Mouse (Mus musculus): ENCODE measurements around the gene Tmem51. TPM values are rescaled to one million over a fixed set of nuclear protein-coding genes. Genes with fewer than 3 reads are reported as not detected.

Tmem51 gene
- polyA plus RNA-seq, 1 experiment from 2014 or later, result 6.6 TPM

DNA sequence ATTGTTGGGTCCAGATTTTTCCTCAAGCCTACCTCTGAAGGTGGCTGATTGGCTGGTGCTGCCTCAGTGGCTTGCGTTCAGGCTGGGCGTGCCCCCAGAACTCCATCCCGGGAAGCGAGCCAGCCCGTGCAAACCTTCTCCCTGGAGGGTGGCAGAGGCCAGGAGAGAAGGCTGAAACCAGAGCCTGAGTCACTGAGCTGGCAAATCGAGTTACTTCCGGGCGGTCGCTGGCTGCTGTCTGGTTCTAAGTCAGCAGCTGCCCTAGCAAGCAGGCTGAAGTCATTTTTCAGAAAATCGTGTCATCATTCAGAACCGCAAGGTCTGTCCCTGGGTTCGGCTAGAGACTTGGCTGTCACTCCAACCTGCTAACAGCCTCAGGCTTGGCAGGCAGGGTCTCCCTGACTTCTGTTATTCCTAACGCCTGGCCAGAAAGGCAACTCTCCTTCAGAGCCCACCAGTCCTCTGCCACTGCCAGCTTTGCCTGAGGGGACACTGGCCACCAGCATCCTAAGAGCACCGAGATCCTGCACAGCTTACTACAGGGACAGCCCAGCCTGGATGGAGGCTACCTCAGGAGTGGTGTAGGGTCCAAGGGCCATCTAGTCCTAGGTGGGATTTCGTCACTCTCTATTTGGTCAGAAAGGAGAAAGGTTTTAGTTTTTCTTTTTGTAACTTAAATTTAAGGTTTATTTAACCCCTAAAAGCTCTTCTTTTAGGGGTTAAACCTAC, 11.6 kb upstream of the Tmem51 start:
- no peaks in the 10 kb centered on the region for H3K27me3 ChIP-seq
- ATAC-seq (replicated peaks), result peak; percentile 55
- no peak overlapping the region for H3K9ac ChIP-seq (replicated peaks)
- no peaks in the 10 kb centered on the region for H3K9me3 ChIP-seq
- H3K4me3 ChIP-seq, result no peak overlapping the region
- no peak overlapping the region for H3K27ac ChIP-seq (replicated peaks)
- H3K4me2 ChIP-seq (replicated peaks), result no peak overlapping the region
- WGBS, result 31% methylated on average over 15 of the region's 15 CpGs
- H3K4me1 ChIP-seq, result peaks cover 7% of the 10 kb centered on the region; the same call in 1 of the 2 replicates
- no peaks in the 10 kb centered on the region for H3K36me3 ChIP-seq

DNA sequence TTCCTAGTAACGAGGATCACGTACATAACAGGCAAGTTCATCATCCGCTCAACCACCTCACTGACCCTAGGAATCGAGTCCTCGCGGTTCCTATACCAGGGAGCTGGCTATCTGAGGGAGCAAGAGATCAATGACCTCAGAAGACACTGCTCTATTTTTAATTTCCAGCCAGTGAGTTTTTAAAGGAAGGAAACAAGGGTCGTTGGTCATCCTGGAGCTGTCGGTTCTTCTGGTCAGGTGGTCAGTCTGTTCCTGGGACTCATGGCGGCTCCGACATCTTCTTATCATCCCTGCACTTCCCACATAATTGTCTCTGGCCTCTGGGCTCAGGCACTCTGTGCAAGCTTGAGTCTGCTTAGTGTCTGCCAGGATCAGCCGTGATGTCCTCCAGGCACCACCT, 10.3 kb upstream of the Tmem51 start:
- no peak overlapping the region for H3K4me3 ChIP-seq
- H3K4me2 ChIP-seq (replicated peaks), result no peak overlapping the region
- no peak overlapping the region for H3K9ac ChIP-seq (replicated peaks)
- WGBS, result 92% methylated on average over 11 of the region's 11 CpGs
- H3K27me3 ChIP-seq, result no peaks in the 10 kb centered on the region
- peaks cover 7% of the 10 kb centered on the region; the same call in 1 of the 2 replicates for H3K4me1 ChIP-seq
- no peaks in the 10 kb centered on the region for H3K36me3 ChIP-seq
- no peaks in the 10 kb centered on the region for H3K9me3 ChIP-seq
- no peak for ATAC-seq (replicated peaks)
- no peak overlapping the region for H3K27ac ChIP-seq (replicated peaks)

DNA sequence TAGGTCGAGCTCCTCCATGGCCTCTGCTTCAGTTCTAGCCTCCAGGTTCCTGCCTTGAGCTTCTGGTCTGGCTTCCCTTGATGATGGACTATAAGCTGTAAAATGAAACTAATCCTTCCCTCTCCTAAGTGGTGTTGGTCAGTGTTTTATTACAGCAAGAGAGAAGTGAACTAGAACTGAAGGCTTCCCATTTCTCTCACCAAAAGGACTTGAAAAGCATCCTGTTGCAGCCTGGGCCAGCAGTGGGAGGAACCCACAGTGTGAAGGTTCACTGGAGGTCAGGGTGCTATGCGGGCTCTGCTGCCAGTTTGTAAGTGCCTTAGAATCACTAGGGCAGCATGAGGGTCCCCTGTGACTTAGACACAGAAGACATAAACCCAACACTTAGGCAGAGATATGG, 7.0 kb upstream of the Tmem51 start:
- no peaks in the 10 kb centered on the region for H3K9me3 ChIP-seq
- H3K36me3 ChIP-seq, result no peaks in the 10 kb centered on the region
- H3K4me2 ChIP-seq (replicated peaks), result no peak overlapping the region
- H3K4me1 ChIP-seq, result peaks cover 2% of the 10 kb centered on the region; the same call in 1 of the 2 replicates
- H3K4me3 ChIP-seq, result no peak overlapping the region
- no peak overlapping the region for H3K27ac ChIP-seq (replicated peaks)
- ATAC-seq (replicated peaks), result no peak
- H3K9ac ChIP-seq (replicated peaks), result no peak overlapping the region
- 89% methylated on average over 2 of the region's 2 CpGs for WGBS
- H3K27me3 ChIP-seq, result 0 out of 2 replicates have a peak, but pooled peaks cover 6% of the 10 kb centered on the region

DNA sequence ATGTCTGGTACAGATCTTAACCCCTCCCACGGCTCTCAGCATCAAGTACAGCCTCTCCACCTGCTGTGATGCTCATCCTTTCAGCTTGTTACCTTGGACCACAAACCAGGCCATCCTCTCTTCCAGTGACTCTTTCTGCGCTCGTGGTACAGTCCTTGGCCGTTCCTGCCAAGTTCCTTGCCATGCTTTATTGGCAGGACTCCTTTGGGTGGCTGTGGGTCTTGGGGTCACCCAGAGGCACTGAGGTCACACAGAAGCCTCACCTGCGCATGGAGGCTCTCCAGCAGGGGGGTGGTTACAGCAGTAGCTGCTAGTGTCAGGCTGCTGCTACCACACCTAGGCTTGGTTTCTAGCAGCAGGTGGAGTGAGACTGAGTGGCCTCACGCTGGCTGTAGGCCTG, 5.9 kb upstream of the Tmem51 start:
- H3K4me1 ChIP-seq, result no peaks in the 10 kb centered on the region
- H3K4me3 ChIP-seq, result no peak overlapping the region
- no peak overlapping the region for H3K27ac ChIP-seq (replicated peaks)
- 68% methylated on average over 6 of the region's 6 CpGs for WGBS
- no peaks in the 10 kb centered on the region for H3K36me3 ChIP-seq
- ATAC-seq (replicated peaks), result no peak
- no peak overlapping the region for H3K9ac ChIP-seq (replicated peaks)
- peaks cover 13% of the 10 kb centered on the region; the same call in 1 of the 2 replicates for H3K27me3 ChIP-seq
- no peak overlapping the region for H3K4me2 ChIP-seq (replicated peaks)
- H3K9me3 ChIP-seq, result no peaks in the 10 kb centered on the region

DNA sequence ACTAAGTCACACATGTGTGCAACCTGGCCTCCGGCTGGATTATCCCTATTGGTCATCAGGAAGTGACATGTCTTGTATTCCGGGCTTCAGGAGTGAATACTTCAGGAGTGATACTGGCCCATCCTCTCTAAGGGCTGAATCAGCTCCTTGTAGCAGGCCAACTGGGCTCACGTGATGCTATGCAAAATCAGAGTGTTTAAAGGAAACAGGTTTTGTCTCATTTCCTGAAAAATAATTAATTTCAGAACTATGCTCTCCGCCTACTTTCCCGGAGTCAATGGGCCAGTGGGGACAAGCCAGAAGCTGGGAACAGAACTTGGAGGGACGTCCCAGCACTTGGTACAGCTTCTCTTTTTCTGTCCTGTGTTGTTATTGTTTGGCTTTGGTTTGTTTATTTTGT, 4.7 kb upstream of the Tmem51 start:
- no peak overlapping the region for H3K27ac ChIP-seq (replicated peaks)
- H3K9ac ChIP-seq (replicated peaks), result no peak overlapping the region
- ATAC-seq (replicated peaks), result no peak
- H3K36me3 ChIP-seq, result no peaks in the 10 kb centered on the region
- no peak overlapping the region for H3K4me3 ChIP-seq
- H3K4me1 ChIP-seq, result peaks cover 9% of the 10 kb centered on the region
- H3K27me3 ChIP-seq, result peaks cover 24% of the 10 kb centered on the region; the same call in 1 of the 2 replicates
- WGBS, result 77% methylated on average over 6 of the region's 6 CpGs
- H3K9me3 ChIP-seq, result no peaks in the 10 kb centered on the region
- no peak overlapping the region for H3K4me2 ChIP-seq (replicated peaks)

DNA sequence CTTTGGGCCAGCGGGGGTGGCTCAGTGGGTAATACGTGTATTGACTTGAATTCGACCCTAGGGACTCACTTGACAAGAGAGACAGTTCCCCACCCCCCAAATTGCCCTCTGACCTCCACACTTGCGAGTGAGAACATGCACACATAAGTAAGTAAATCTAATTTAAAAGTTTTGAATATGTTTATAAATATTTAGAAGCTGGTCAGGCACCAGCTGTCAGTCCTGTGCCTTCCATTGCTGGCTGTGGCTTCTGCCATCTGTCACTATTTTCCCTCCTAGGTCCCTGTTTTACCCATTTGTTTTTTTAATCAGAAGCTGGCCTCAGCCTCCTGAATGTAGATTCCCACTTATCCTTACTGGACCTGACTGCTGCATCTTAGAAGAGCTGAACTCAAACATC, 4.3 kb upstream of the Tmem51 start:
- Histone ChIP-seq H3K4me3 (no peak overlapping the region), H3K36me3 (no peaks in the 10 kb centered on the region), H3K27me3 (peaks cover 24% of the 10 kb centered on the region; the same call in 1 of the 2 replicates), H3K4me1 (peaks cover 13% of the 10 kb centered on the region), H3K27ac (replicated peaks) (no peak overlapping the region), H3K9me3 (no peaks in the 10 kb centered on the region), H3K4me2 (replicated peaks) (no peak overlapping the region), H3K9ac (replicated peaks) (no peak overlapping the region)
- ATAC-seq (replicated peaks), result no peak
- WGBS, result 56% methylated on average over 4 of the region's 4 CpGs

DNA sequence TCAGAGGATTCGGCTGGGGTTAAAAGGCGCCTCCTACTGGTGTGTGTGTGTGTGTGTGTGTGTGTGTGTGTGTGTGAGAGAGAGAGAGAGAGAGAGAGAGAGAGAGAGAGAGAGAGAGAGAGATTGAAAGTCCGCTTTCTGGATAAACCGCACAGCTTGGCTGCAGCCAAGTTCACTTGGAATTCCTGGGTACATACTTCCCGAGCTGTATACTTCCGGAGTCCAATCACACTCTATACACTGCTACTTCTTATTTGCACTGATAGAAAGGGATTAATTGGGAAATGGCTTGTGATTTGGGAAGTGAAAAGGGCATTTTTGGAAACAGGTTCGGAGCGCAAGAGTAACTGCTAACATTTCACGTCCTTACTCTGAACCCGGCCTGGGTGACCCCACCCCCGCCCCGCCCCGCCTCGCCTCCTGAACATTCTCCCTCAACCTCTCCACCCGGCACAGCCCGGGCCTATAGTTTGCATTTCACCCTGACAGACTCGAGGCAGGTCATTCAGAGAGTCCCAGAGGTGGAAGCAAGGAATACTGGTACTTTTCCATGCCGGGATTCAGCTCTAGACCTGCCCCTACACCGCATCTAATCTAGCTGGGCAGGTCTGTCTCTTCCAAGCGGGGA, 946 bp upstream of the Tmem51 start:
- Histone ChIP-seq H3K9ac (replicated peaks) (no peak overlapping the region), H3K27ac (replicated peaks) (no peak overlapping the region), H3K36me3 (no peaks in the 10 kb centered on the region), H3K9me3 (no peaks in the 10 kb centered on the region), H3K4me1 (peaks cover 27% of the 10 kb centered on the region), H3K4me3 (peak overlapping the region; percentile 50), H3K4me2 (replicated peaks) (peak overlapping the region; percentile 77), H3K27me3 (peaks cover 24% of the 10 kb centered on the region; the same call in 1 of the 2 replicates)
- ATAC-seq (replicated peaks), result no peak
- 7% methylated on average over 20 of the region's 20 CpGs for WGBS

DNA sequence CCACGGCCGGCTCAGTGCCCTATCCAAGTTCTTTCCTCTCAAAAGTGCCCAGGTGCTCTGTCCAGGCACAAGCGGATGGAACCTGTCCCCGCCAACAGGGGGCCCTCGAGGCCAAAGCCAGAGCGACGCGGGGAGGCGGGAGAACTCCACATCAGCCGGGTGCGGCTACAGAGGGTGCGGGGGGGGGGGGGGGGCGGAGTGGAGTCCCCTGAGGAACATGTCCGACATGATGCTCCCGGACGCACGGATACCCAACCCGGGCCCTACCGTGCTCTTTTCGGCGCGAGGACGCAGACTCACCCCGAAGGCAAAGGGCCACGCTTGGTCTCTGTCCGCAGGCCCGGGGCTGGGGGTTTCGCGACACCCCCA, 358 bp downstream of the Tmem51 start:
- ATAC-seq (replicated peaks), result peak; percentile 47; the same call in 1 of the 2 replicates
- Histone ChIP-seq H3K4me3 (peak overlapping the region; percentile 50), H3K4me2 (replicated peaks) (peak overlapping the region; percentile 77), H3K4me1 (peaks cover 27% of the 10 kb centered on the region), H3K36me3 (no peaks in the 10 kb centered on the region), H3K9me3 (no peaks in the 10 kb centered on the region), H3K27me3 (peaks cover 24% of the 10 kb centered on the region; the same call in 1 of the 2 replicates), H3K9ac (replicated peaks) (peak overlapping the region; percentile 49), H3K27ac (replicated peaks) (no peak overlapping the region)
- WGBS, result under 1% methylated on average over 28 of the region's 29 CpGs

DNA sequence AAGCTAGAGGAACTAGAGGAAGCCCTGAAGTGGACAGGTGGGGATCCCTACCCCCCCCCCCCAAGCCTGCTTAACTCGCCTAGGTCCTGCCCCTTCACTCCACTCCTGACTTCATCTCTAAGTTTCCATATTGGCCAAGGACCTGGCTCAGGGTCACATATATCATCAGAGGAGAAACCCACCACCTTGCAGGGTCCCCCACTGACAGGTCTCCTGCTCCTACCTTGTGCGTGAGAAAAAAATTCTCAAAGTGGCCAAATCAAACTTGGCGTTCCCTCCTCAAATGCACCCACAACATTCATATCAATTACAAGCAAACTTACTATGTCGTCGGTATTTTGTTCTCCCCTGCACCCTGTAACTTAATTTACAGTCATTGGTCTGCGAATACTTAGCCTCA, 911 bp downstream of the Tmem51 start:
- H3K9ac ChIP-seq (replicated peaks), result no peak overlapping the region
- ATAC-seq (replicated peaks), result no peak
- H3K9me3 ChIP-seq, result no peaks in the 10 kb centered on the region
- H3K27ac ChIP-seq (replicated peaks), result no peak overlapping the region
- 0 out of 2 replicates have a peak overlapping the region, but pooled peaks have one; percentile 77 for H3K4me2 ChIP-seq (replicated peaks)
- WGBS, result 49% methylated on average over 6 of the region's 6 CpGs
- H3K36me3 ChIP-seq, result no peaks in the 10 kb centered on the region
- H3K4me1 ChIP-seq, result peaks cover 27% of the 10 kb centered on the region
- H3K4me3 ChIP-seq, result peak overlapping the region; percentile 50; the same call in 1 of the 2 replicates
- peaks cover 24% of the 10 kb centered on the region; the same call in 1 of the 2 replicates for H3K27me3 ChIP-seq

DNA sequence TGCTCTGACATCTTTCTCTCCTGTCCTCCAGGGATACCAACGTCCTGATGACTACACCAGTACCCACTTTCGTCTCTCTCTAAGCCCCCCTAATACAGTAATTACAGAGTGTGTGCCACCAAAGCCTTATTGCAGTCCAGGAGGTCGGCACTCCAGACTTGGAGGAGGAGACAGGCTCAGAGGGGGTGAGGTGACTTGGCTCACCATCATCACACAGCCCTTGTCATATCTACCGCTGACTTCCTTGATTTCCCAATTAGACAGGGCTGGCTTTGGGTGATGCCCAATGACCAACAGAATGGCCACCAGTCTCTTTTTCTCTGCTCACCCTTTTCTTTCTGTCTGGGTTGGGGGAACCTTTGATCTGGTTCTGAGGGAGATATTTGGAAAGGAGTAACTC, 1.4 kb downstream of the Tmem51 start:
- Histone ChIP-seq H3K4me3 (no peak overlapping the region), H3K27me3 (peaks cover 24% of the 10 kb centered on the region; the same call in 1 of the 2 replicates), H3K36me3 (no peaks in the 10 kb centered on the region), H3K4me2 (replicated peaks) (no peak overlapping the region), H3K9ac (replicated peaks) (no peak overlapping the region), H3K4me1 (peaks cover 31% of the 10 kb centered on the region), H3K27ac (replicated peaks) (no peak overlapping the region), H3K9me3 (no peaks in the 10 kb centered on the region)
- WGBS, result 82% methylated on average over 4 of the region's 4 CpGs
- no peak for ATAC-seq (replicated peaks)

DNA sequence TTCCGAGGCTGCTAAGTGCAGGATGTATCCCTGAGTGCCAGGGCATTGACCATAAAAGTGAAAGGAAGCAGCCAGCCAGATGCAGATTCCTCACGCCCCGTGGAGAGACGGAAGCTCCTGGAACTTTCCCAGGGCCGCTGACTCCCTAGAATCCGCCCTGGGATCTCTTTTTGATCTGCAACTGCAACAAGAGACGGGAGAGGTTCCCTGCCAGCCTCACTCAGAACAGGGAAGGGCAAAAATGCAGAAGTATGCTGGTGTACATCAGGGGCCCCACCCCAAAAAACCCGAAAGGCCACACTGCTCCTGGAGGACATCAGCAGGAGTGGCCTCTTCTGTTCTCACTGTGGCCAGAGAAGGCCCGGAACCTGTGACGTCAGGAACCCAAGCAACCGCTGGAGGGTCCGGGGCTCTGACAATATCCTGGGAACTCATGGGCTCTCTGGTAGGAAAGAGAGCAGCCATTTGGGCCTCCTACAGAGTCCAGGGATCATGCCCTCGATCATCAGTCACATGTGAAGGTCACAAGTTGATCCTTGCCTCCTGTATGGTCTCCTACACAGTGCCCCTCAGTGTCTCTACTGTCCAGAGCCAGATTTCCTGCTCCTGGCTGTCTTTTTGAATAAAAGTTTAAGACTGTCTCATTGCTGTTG, 2.3 kb downstream of the Tmem51 start:
- Histone ChIP-seq H3K4me2 (replicated peaks) (no peak overlapping the region), H3K4me1 (peaks cover 37% of the 10 kb centered on the region), H3K9me3 (no peaks in the 10 kb centered on the region), H3K36me3 (no peaks in the 10 kb centered on the region), H3K27ac (replicated peaks) (no peak overlapping the region; the same call in 1 of the 2 replicates), H3K9ac (replicated peaks) (no peak overlapping the region), H3K4me3 (no peak overlapping the region), H3K27me3 (peaks cover 23% of the 10 kb centered on the region; the same call in 1 of the 2 replicates)
- ATAC-seq (replicated peaks), result no peak
- WGBS, result 64% methylated on average over 13 of the region's 13 CpGs
